Mouse (Mus musculus): ENCODE data around the gene Aars2. TPM values are rescaled to one million over a fixed set of nuclear protein-coding genes. Genes with fewer than 3 reads are reported as not detected.

The Aars2 gene
- polyA plus RNA-seq, 2 experiments: 3.3 to 4.6 TPM

- TF ChIP-seq EP300 (IDR thresholded peaks at IDR 0.05; ENCODE audit: low read depth): no peak
- TF ChIP-seq CTCF (IDR thresholded peaks at IDR 0.05; ENCODE audit: low read depth): no peak
- no peak overlapping the region for H3K9ac ChIP-seq (replicated peaks)
- no peaks in the 10 kb centered on the region for H3K36me3 ChIP-seq (replicated peaks; ENCODE audit: control insufficient read depth, insufficient read depth, low read depth)
- no peaks in the 10 kb centered on the region for H3K27me3 ChIP-seq (ENCODE audit: control insufficient read depth, insufficient read depth, low read length)
- ATAC-seq (ENCODE audit: insufficient read depth) (no peak), DNase-seq (ENCODE audit: low read depth in 3 of 3, low spot score in 3 of 3) (no peak)
- no peaks in the 10 kb centered on the region; a peak in 1 of 4 replicates for H3K4me1 ChIP-seq (replicated peaks; ENCODE audit: control insufficient read depth in 2 of 2, insufficient read depth in 2 of 2, low read length in 1 of 2)
- WGBS (ENCODE audit: insufficient replicate concordance): 64% methylated on average over 13 of the region's 13 CpGs
- no peaks in the 10 kb centered on the region for H3K9me3 ChIP-seq (ENCODE audit: control insufficient read depth, low read length)
- no peak overlapping the region for H3K4me3 ChIP-seq (ENCODE audit: insufficient read depth in 1 of 2, low read depth in 2 of 2, low read length in 2 of 2)
- no peak overlapping the region for H3K27ac ChIP-seq
- no peak overlapping the region for H3K4me2 ChIP-seq (ENCODE audit: low read depth)
Observed at GRCm38 (mm10) chr17:45498397-45498796, 8.2 kb upstream of the Aars2 start.

GRCm38 (mm10) chr17:45499516-45499915, 7.1 kb upstream of the Aars2 start:
- H3K4me3 ChIP-seq (ENCODE audit: insufficient read depth in 1 of 2, low read depth in 2 of 2, low read length in 2 of 2): no peak overlapping the region
- DNase-seq (ENCODE audit: low read depth in 3 of 3, low spot score in 3 of 3) (no peak), ATAC-seq (ENCODE audit: insufficient read depth) (no peak)
- no peak overlapping the region for H3K9ac ChIP-seq (replicated peaks)
- H3K27me3 ChIP-seq (ENCODE audit: control insufficient read depth, insufficient read depth, low read length): no peaks in the 10 kb centered on the region
- H3K4me1 ChIP-seq (replicated peaks; ENCODE audit: control insufficient read depth in 2 of 2, insufficient read depth in 2 of 2, low read length in 1 of 2): peaks cover 0 to 2% of the 10 kb centered on the region in 2 experiments; a peak in 2 of 4 replicates
- no peak overlapping the region for H3K4me2 ChIP-seq (ENCODE audit: low read depth)
- no peaks in the 10 kb centered on the region for H3K36me3 ChIP-seq (replicated peaks; ENCODE audit: control insufficient read depth, insufficient read depth, low read depth)
- TF ChIP-seq EP300 (IDR thresholded peaks at IDR 0.05; ENCODE audit: low read depth) (no peak), CTCF (IDR thresholded peaks at IDR 0.05; ENCODE audit: low read depth) (no peak)
- no peak overlapping the region for H3K27ac ChIP-seq
- 39% methylated on average over 2 of the region's 2 CpGs for WGBS (ENCODE audit: insufficient replicate concordance)
- no peaks in the 10 kb centered on the region for H3K9me3 ChIP-seq (ENCODE audit: control insufficient read depth, low read length)

DNA sequence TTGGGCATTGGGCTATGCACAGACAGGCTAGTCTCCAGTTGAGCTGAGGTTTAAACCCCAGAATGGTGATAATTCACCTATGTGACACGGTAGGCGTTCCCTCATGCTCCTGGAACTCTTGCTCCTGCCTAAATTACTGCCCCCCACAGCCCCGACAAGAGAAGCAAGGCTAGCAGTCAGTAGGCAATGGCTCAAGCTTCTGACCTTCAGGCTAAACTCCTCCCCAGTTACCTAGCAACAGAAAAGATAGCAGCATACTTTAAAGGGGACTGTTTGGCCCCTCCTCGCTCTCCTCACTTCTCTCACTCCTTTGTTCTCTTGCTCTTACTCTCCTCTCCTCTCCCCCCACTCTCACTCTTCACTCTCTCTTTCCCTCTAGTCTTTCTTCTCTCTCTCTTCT, 5.7 kb upstream of the Aars2 start:
- DNase-seq (ENCODE audit: low read depth in 3 of 3, low spot score in 3 of 3): no peak
- TF ChIP-seq CTCF (IDR thresholded peaks at IDR 0.05; ENCODE audit: low read depth) (no peak), EP300 (IDR thresholded peaks at IDR 0.05; ENCODE audit: low read depth) (no peak)
- H3K9ac ChIP-seq (replicated peaks): no peak overlapping the region
- no peak overlapping the region for H3K27ac ChIP-seq
- no peaks in the 10 kb centered on the region for H3K36me3 ChIP-seq (replicated peaks; ENCODE audit: control insufficient read depth, insufficient read depth, low read depth)
- no peak for ATAC-seq (ENCODE audit: insufficient read depth)
- WGBS (ENCODE audit: insufficient replicate concordance): 42% methylated on average over 4 of the region's 4 CpGs
- no peak overlapping the region for H3K4me3 ChIP-seq (ENCODE audit: insufficient read depth in 1 of 2, low read depth in 2 of 2, low read length in 2 of 2)
- peaks cover 0 to 2% of the 10 kb centered on the region in 2 experiments; a peak in 2 of 4 replicates for H3K4me1 ChIP-seq (replicated peaks; ENCODE audit: control insufficient read depth in 2 of 2, insufficient read depth in 2 of 2, low read length in 1 of 2)
- H3K4me2 ChIP-seq (ENCODE audit: low read depth): no peak overlapping the region
- no peaks in the 10 kb centered on the region for H3K27me3 ChIP-seq (ENCODE audit: control insufficient read depth, insufficient read depth, low read length)
- no peaks in the 10 kb centered on the region for H3K9me3 ChIP-seq (ENCODE audit: control insufficient read depth, low read length)

- TF ChIP-seq CTCF (IDR thresholded peaks at IDR 0.05; ENCODE audit: low read depth): no peak
- ATAC-seq (ENCODE audit: insufficient read depth): no peak
- H3K9me3 ChIP-seq (ENCODE audit: control insufficient read depth, low read length): no peaks in the 10 kb centered on the region
- no peak overlapping the region for H3K9ac ChIP-seq (replicated peaks)
- no peaks in the 10 kb centered on the region for H3K27me3 ChIP-seq (ENCODE audit: control insufficient read depth, insufficient read depth, low read length)
- no peak for DNase-seq (ENCODE audit: low read depth in 3 of 3, low spot score in 3 of 3)
- H3K4me1 ChIP-seq (replicated peaks; ENCODE audit: control insufficient read depth in 2 of 2, insufficient read depth in 2 of 2, low read length in 1 of 2): peaks cover 3% of the 10 kb centered on the region in 2 experiments; a peak in 3 of 4 replicates
- WGBS (ENCODE audit: insufficient replicate concordance): 33% methylated on average over 4 of the region's 4 CpGs
- no peaks in the 10 kb centered on the region for H3K36me3 ChIP-seq (replicated peaks; ENCODE audit: control insufficient read depth, insufficient read depth, low read depth)
- no peak overlapping the region for H3K4me2 ChIP-seq (ENCODE audit: low read depth)
- no peak overlapping the region for H3K4me3 ChIP-seq (ENCODE audit: insufficient read depth in 1 of 2, low read depth in 2 of 2, low read length in 2 of 2)
- no peak overlapping the region for H3K27ac ChIP-seq
Observed at GRCm38 (mm10) chr17:45502324-45502723, 4.3 kb upstream of the Aars2 start.

DNA sequence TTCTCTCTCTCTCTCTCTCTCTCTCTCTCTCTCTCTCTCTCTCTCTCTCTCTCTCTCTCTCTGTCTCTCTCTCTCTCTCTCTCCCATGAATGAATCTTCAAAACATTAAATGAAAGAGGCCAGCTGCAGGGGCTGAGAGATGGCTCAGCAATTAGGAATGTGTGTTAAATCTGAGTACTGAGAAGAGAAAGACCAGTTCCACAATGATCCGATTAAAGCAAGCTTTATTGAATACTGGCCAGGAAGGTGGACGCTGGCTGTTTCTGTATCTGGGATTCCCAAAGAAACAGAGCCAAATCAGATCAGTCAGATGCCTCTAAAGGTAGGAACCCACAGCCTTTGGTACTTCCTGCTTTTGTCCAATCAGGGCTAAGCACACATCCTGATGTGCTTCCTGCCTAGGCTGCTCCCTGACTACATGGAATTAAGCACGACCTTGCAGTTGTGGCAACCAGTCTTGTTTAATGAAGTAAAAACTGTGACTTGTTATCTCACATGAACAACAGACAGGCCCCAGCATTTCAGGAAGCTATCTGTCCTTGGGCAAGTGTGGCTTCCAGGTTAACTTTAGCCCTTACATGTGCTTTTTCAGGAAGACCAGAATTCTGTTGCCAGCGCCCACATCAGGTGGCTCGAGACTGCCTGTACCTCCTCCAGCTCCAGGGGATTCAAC, 3.2 kb upstream of the Aars2 start:
- Histone ChIP-seq H3K4me1 (replicated peaks; ENCODE audit: control insufficient read depth in 2 of 2, insufficient read depth in 2 of 2, low read length in 1 of 2) (peaks cover 4% of the 10 kb centered on the region in 2 experiments; a peak in 3 of 4 replicates), H3K36me3 (replicated peaks; ENCODE audit: control insufficient read depth, insufficient read depth, low read depth) (no peaks in the 10 kb centered on the region), H3K9ac (replicated peaks) (no peak overlapping the region), H3K4me2 (ENCODE audit: low read depth) (no peak overlapping the region), H3K4me3 (ENCODE audit: insufficient read depth in 1 of 2, low read depth in 2 of 2, low read length in 2 of 2) (no peak overlapping the region), H3K27me3 (ENCODE audit: control insufficient read depth, insufficient read depth, low read length) (no peaks in the 10 kb centered on the region), H3K9me3 (ENCODE audit: control insufficient read depth, low read length) (no peaks in the 10 kb centered on the region), H3K27ac (no peak overlapping the region)
- WGBS (ENCODE audit: insufficient replicate concordance): 2% methylated on average over 5 of the region's 5 CpGs
- no peak for DNase-seq (ENCODE audit: low read depth in 3 of 3, low spot score in 3 of 3)
- no peak for TF ChIP-seq EP300 (IDR thresholded peaks at IDR 0.05; ENCODE audit: low read depth)
- TF ChIP-seq CTCF (IDR thresholded peaks at IDR 0.05; ENCODE audit: low read depth): no peak
- no peak for ATAC-seq (ENCODE audit: insufficient read depth)
